Mouse (Mus musculus) neural tube, embryonic 13.5 days (tissue): Measurements from ENCODE around the gene Dmrtb1. TPM values are rescaled to one million over a fixed set of nuclear protein-coding genes. Genes with fewer than 3 reads are reported as not detected.

ENCODE experiments used
- ATAC-seq: fragments of 200-750 bp; cut with Nextera tagmentation; 2 replicates; pipeline ENCODE4 v1.8.0; 2017; ENCODE audit warnings: low read depth, mild to moderate bottlenecking, moderate TSS enrichment, moderate library complexity
- H3K27ac ChIP-seq: fragments of 300-500 bp; sonication (generic); replicated peaks from 2 replicates; pipeline ENCODE4 v1.5.1; 2015; ENCODE audit warnings: moderate library complexity, mild to moderate bottlenecking, inconsistent platforms
- H3K27me3 ChIP-seq: fragments of 300-500 bp; sonication (generic); 2 replicates; pipeline ENCODE4 v1.6.1; 2015; ENCODE audit warnings: mild to moderate bottlenecking, inconsistent platforms
- H3K36me3 ChIP-seq: fragments of 300-500 bp; sonication (generic); 2 replicates; pipeline ENCODE4 v1.6.1; 2015; ENCODE audit warnings: mild to moderate bottlenecking, inconsistent platforms
- H3K4me1 ChIP-seq: fragments of 300-500 bp; sonication (generic); replicated peaks from 2 replicates; pipeline ENCODE4 v1.6.1; 2015; ENCODE audit warnings: inconsistent platforms
- H3K4me2 ChIP-seq: fragments of 300-500 bp; sonication (generic); 2 replicates; pipeline ENCODE4 v1.6.1; 2015; ENCODE audit warnings: inconsistent platforms, mild to moderate bottlenecking, moderate library complexity
- H3K4me3 ChIP-seq: fragments of 300-500 bp; sonication (generic); 2 replicates; pipeline ENCODE4 v1.5.1; 2015; ENCODE audit warnings: mild to moderate bottlenecking, inconsistent platforms
- H3K9ac ChIP-seq: fragments of 300-500 bp; sonication (generic); 2 replicates; pipeline ENCODE4 v1.6.1; 2015; ENCODE audit warnings: moderate library complexity, mild to moderate bottlenecking, inconsistent platforms
- H3K9me3 ChIP-seq: fragments of 300-500 bp; sonication (generic); 2 replicates; pipeline ENCODE4 v1.6.1; 2016; ENCODE audit warnings: inconsistent platforms
- WGBS: fragments of 180-500 bp; shearing (Covaris S2); methylation state at CpG from one replicate; pipeline ENCODE4 v1.1.7; 2015; 5-methylcytosine and 5-hydroxymethylcytosine counted together
- polyA plus RNA-seq: library from polyadenylated mRNA; unstranded; fragments of >200 nt; fragmentation: Nextera tagmentation; extraction: Ambion mirVana; gene quantifications from 2 replicates; pipeline ENCODE4 v1.2.1, GENCODE M21; 2015

Dmrtb1 gene
- polyA plus RNA-seq, 1 experiment from 2014 or later, result 14.5 TPM

DNA sequence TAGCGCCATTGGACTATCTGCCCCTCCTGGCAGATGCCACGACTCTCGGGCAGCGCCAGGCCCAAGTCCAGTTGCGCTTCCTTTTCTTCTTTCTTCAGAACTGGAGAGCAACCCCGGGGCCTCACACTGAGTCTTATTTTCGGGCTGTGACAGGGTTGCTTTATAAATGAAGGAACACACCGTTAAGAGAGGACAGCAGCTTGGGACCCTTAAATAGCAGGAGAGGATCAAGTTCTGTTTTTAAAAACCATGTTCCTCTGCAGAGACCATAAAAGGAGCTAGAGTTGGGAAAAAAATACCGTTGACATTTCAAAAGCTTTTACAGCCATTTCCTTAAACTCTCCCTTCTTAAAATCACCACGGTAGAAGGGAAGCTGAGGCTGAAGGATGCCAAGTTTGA, 8.4 kb downstream of the Dmrtb1 start:
- no peaks in the 10 kb centered on the region for H3K36me3 ChIP-seq
- H3K4me2 ChIP-seq, result no peak overlapping the region
- no peak for ATAC-seq
- H3K9ac ChIP-seq, result 0 out of 2 replicates have a peak overlapping the region, but pooled peaks have one; percentile 22
- 68% methylated on average over 10 of the region's 10 CpGs for WGBS
- H3K27ac ChIP-seq, result no peak overlapping the region
- H3K4me1 ChIP-seq, result peaks cover 28% of the 10 kb centered on the region
- no peak overlapping the region for H3K4me3 ChIP-seq
- H3K27me3 ChIP-seq, result no peaks in the 10 kb centered on the region
- no peaks in the 10 kb centered on the region for H3K9me3 ChIP-seq

DNA sequence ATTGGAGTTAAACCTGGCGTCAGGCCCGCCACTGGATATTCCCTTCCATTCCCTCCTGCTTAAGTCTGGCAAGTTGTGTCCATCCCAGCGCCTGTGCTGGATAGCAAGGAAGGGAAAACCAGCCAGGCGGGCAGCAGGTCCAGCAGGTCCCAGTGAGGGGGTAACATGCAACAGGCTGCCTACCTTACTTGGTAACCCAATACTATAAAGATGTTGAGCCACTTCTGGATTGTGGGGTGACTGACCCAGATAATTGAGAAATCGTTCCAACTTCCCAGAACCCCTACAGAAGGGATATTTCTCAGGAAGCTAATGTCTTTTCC, 9.7 kb downstream of the Dmrtb1 start:
- Histone ChIP-seq H3K4me3 (no peak overlapping the region), H3K9ac (no peak overlapping the region)

DNA sequence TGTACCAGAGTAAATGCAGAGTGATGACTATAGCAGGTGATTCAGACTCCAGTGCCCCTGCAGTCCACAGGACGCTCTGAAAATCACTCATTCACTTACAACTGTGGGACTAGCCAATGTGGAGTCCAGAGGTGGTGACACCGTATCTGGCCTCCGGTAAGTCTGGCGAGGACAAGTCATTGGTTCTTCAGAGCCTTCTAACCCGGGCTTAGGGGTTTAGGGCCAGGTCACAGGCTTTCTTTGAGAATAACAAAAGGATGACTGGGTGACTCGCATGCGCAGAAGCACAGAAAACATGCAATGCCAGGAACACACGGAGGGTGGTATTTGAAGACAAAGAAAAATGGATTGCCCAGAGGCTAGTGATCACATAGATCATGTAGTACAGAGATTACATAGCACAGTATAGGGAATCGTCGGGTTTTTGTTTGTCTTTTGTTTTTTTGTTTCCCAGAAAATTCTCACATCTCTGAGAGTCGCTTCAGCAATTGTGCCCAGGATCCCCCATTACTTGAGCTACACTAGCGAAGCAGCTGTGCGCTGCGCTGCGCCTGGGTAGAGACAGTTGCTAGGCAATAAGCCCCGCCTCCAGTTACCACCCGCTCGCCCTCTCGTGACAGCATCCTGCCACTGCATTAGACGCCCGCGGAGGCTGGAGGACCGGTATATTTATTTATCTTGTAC, 10.2 kb downstream of the Dmrtb1 start:
- no peaks in the 10 kb centered on the region for H3K9me3 ChIP-seq
- H3K27me3 ChIP-seq, result no peaks in the 10 kb centered on the region
- peaks cover 11% of the 10 kb centered on the region for H3K4me1 ChIP-seq
- ATAC-seq, result peak; percentile 94
- H3K4me3 ChIP-seq, result peak overlapping the region; percentile 10; the same call in 1 of the 2 replicates
- no peaks in the 10 kb centered on the region for H3K36me3 ChIP-seq
- H3K4me2 ChIP-seq, result peak overlapping the region; percentile 44
- peak overlapping the region; percentile 86 for H3K27ac ChIP-seq
- 12% methylated on average over 23 of the region's 23 CpGs for WGBS
- peak overlapping the region; percentile 41 for H3K9ac ChIP-seq

More for the DNA sequence above, 9.7 kb downstream of the Dmrtb1 start:
- Histone ChIP-seq H3K4me2 (peak overlapping the region; percentile 44), H3K9me3 (no peaks in the 10 kb centered on the region), H3K4me1 (peaks cover 14% of the 10 kb centered on the region), H3K36me3 (no peaks in the 10 kb centered on the region), H3K27me3 (no peaks in the 10 kb centered on the region), H3K27ac (peak overlapping the region; percentile 86)
- WGBS, result 27% methylated on average over 5 of the region's 5 CpGs
- ATAC-seq, result no peak

DNA sequence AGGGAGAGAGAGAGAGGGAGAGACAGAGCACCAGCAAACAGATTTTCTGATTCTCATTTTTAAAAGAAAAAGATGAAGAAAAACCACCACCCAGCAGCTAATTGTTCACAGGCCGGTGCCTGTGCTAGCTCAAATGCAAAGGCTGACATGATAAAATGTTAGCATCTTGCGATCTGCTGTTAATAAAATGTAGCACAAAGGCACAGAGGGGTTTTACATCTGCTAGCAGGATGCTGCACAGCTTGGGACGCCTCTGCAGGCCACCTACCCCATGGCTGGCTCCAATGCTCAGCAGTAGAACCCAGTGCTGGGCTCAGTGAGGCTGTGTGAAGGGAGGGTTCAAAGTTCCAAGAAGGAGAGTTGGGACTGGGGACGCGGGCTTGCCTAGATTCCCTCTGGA, 13.3 kb downstream of the Dmrtb1 start:
- Histone ChIP-seq H3K9ac (no peak overlapping the region), H3K4me2 (no peak overlapping the region), H3K4me1 (peaks cover 11% of the 10 kb centered on the region), H3K4me3 (no peak overlapping the region), H3K9me3 (no peaks in the 10 kb centered on the region), H3K36me3 (no peaks in the 10 kb centered on the region), H3K27me3 (no peaks in the 10 kb centered on the region), H3K27ac (peak overlapping the region; percentile 38)
- no peak for ATAC-seq
- WGBS, result 64% methylated on average over 5 of the region's 5 CpGs

DNA sequence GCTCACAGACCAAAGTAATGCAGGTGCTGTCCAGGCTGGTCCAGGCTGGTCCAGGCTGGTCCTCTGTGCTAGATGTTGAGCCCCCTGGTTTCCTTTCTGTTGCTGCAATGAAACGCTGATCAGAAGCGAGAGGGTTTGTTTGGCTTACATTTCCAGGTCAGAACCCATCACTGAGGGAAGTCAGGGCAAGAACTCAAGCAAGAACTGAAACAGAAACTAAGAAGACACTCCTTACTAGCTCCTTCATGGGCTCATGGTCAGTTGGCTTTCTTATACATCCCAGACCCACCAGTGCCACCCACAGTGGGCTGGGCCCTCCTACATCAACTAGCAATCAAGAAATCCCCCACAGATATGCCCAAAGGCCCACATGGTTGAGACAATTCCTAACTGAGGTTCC, 15.5 kb downstream of the Dmrtb1 start:
- ATAC-seq, result no peak
- H3K4me1 ChIP-seq, result peaks cover 3% of the 10 kb centered on the region
- WGBS, result 89% methylated on average over 2 of the region's 2 CpGs

DNA sequence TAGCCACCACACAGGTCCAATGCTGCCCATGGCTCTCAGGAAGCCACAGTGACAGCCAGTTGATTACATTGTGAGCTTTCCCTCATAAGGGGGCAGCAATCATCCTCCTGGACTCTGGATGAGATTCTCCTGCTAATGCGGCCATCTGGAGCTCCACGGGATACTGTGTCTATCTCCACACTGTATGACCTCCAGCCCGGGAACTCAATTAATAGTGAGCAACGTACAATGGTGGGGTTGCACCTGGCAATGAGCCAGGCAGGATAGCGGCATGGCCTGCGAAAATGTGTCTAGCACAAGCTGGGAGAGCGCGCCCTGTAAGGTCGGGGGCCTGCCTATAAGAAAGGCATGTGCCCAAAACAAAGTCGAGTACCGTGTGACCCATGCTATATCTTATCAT, 23.4 kb downstream of the Dmrtb1 start:
- H3K9me3 ChIP-seq, result no peaks in the 10 kb centered on the region
- WGBS, result 69% methylated on average over 11 of the region's 11 CpGs
- H3K4me1 ChIP-seq, result 0 out of 2 replicates have a peak, but pooled peaks cover 4% of the 10 kb centered on the region
- H3K27me3 ChIP-seq, result no peaks in the 10 kb centered on the region
- H3K36me3 ChIP-seq, result no peaks in the 10 kb centered on the region
- no peak overlapping the region for H3K4me3 ChIP-seq
- ATAC-seq, result no peak; the same call in 1 of the 2 replicates
- no peak overlapping the region for H3K27ac ChIP-seq
- no peak overlapping the region for H3K9ac ChIP-seq
- H3K4me2 ChIP-seq, result no peak overlapping the region

More for the DNA sequence above, 15.5 kb downstream of the Dmrtb1 start:
- Histone ChIP-seq H3K27ac (no peak overlapping the region), H3K27me3 (no peaks in the 10 kb centered on the region), H3K4me3 (no peak overlapping the region), H3K9me3 (no peaks in the 10 kb centered on the region), H3K9ac (no peak overlapping the region), H3K4me2 (no peak overlapping the region), H3K36me3 (no peaks in the 10 kb centered on the region)

DNA sequence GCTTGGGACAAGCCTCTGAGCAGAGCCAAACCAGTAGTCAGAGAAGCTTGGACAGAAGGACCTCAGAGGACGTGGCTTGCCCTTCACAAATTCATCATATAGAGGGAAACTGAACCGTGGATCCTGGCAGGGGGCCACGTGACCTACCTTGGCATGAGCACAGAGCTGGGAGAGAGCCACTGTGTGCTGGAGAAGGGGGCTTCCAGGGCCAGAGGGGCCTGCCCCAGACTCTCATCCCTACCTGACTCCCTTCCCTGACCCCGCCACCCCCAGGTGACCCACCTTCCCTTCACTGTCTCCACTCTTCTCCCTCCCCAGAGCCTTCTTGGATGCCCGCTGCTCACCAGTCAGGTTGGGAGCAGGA, 30.8 kb downstream of the Dmrtb1 start:
- Histone ChIP-seq H3K9ac (no peak overlapping the region), H3K36me3 (no peaks in the 10 kb centered on the region), H3K4me3 (no peak overlapping the region), H3K27ac (no peak overlapping the region), H3K9me3 (no peaks in the 10 kb centered on the region), H3K27me3 (no peaks in the 10 kb centered on the region), H3K4me1 (peaks cover 35% of the 10 kb centered on the region), H3K4me2 (no peak overlapping the region)
- WGBS, result 76% methylated on average over 5 of the region's 5 CpGs
- peak; percentile 24; the same call in 1 of the 2 replicates for ATAC-seq

DNA sequence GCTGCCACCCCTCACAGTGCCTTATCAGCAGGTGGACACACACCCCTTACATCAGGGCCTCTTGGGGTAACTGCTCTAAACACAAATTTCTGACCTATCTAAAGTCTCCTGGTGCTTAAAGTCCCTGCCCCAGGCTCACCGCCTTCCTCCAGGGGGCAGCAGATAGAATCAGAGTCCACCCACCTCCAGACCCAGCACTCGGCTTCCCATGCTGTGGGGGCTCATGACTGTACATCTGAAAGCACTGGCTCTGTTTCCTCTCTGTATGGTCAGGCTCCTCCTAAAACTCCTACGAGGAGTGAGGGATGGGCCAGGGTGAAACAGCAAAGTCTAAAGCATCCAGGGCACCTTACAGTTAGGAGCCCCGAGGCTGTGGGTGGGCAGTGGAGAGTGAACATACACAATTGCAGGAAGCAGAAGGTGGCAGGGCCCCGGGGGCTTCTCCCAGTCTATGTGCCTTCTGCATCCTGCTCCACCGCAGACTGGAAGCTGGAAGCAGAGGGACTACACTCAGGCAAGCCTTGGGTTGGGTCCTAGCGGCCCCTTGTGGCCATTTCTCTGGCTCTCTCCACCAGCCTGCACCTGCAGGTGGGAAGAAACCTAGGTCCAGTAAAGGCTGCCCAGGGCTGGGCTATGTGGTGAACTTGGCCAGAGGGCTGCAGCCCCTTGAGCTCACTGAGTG, 31.3 kb downstream of the Dmrtb1 start:
- Histone ChIP-seq H3K4me1 (peaks cover 35% of the 10 kb centered on the region), H3K27ac (no peak overlapping the region), H3K9ac (no peak overlapping the region), H3K27me3 (no peaks in the 10 kb centered on the region), H3K4me3 (no peak overlapping the region), H3K4me2 (peak overlapping the region; percentile 19; the same call in 1 of the 2 replicates), H3K9me3 (no peaks in the 10 kb centered on the region), H3K36me3 (no peaks in the 10 kb centered on the region)
- WGBS, result 12% methylated on average over 7 of the region's 7 CpGs
- peak; percentile 90 for ATAC-seq

DNA sequence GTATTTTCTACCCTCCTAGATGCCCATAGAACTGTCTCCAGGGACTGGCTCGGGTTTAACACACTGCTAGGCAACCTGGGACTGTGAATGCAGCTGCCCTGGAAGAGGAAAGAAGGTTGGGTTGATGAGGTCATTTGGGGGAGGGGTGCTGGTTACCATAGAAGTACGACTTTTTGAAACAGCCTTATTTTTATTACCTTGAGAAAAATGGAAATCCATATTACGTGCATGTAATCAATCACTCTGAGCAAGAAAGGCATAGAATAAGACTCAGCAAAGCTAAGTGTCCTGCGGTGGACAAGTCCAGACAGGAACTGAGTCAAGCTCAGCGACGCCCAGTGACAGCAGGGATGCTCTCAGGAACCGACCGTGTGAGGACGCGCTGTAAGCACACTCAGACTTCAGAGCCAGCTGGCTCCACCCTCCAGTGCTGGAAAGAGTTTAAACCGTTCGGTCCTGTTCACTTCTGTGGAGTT, 33.0 kb downstream of the Dmrtb1 start:
- Histone ChIP-seq H3K4me2 (peak overlapping the region; percentile 2; the same call in 1 of the 2 replicates), H3K9me3 (no peaks in the 10 kb centered on the region), H3K27ac (no peak overlapping the region), H3K4me3 (no peak overlapping the region), H3K9ac (no peak overlapping the region), H3K4me1 (peaks cover 35% of the 10 kb centered on the region), H3K36me3 (no peaks in the 10 kb centered on the region), H3K27me3 (no peaks in the 10 kb centered on the region)
- ATAC-seq, result no peak; the same call in 1 of the 2 replicates
- WGBS, result 19% methylated on average over 12 of the region's 12 CpGs

DNA sequence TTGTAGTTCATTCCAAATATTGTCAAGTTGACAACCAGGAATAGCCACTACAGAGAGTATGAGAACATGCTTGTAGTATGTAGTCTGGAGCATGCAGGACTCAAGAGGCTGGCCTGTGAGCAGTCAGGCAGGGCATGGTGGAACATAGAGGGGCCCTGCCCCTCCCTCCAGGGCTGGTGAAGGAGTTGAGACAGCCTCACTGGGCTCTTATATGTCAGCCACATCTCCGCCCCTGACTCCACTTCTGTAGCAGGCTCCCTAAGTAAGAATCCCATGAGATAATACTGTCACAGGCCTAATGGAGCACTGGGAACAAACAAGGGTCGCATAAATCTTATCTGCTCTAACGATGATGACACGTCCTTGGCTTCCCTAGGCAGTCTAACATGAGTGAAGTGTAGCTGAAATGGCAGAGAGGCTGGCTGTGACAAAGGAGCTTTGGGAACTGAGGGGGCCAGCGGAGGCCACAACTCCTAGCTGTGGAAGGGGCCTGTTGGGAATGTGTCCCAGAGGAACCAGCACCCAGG, 35.0 kb downstream of the Dmrtb1 start:
- Histone ChIP-seq H3K27me3 (no peaks in the 10 kb centered on the region), H3K4me1 (peaks cover 35% of the 10 kb centered on the region), H3K9ac (no peak overlapping the region), H3K9me3 (no peaks in the 10 kb centered on the region), H3K4me3 (no peak overlapping the region), H3K27ac (no peak overlapping the region), H3K4me2 (no peak overlapping the region), H3K36me3 (no peaks in the 10 kb centered on the region)
- no peak for ATAC-seq
- 61% methylated on average over 5 of the region's 5 CpGs for WGBS

DNA sequence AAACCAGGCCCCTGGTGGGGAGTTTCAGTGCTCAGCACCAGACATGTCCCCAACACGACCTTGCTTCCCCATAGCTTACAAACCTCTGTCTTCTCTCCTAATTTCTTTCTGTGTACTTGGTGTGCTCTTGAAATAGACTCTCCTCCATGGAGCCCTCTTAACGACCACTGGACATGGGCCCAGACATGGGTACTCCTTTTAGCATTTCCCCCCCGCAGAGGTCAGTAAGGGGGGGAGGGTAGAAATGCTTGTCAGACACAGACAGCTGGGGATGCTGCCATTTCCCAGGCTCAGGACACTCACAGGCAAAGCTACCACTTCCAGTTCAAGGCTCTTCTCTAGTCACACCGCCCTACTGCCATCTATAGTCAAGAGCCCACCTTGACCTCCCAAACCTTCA, 42.4 kb downstream of the Dmrtb1 start:
- H3K27ac ChIP-seq, result no peak overlapping the region
- H3K36me3 ChIP-seq, result no peaks in the 10 kb centered on the region
- no peaks in the 10 kb centered on the region for H3K9me3 ChIP-seq
- H3K9ac ChIP-seq, result no peak overlapping the region
- 78% methylated on average over 4 of the region's 4 CpGs for WGBS
- H3K4me3 ChIP-seq, result no peak overlapping the region
- H3K27me3 ChIP-seq, result no peaks in the 10 kb centered on the region
- H3K4me2 ChIP-seq, result no peak overlapping the region
- ATAC-seq, result no peak
- peaks cover 15% of the 10 kb centered on the region for H3K4me1 ChIP-seq

DNA sequence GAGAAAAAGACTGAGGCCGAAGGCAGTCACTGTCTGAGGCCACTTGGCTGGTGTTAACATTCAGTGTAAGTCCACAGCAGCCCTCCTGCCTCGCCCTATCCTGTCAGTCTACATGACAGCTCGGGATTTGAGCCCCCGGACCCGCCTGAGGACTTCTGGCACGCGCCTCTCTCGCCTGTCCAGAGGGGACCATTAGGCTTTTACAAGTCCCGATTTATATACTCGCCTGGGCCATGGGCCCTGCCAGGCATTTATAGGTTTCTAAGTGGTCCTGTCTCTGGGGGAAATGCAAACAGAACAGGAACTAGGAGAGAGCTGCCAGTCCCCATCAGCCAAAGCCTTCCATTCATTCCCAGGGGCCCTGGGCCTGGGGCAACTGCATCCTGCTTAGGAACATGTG, 45.7 kb downstream of the Dmrtb1 start:
- no peaks in the 10 kb centered on the region for H3K36me3 ChIP-seq
- peak overlapping the region; percentile 24; the same call in 1 of the 2 replicates for H3K27ac ChIP-seq
- peaks cover 19% of the 10 kb centered on the region for H3K4me1 ChIP-seq
- no peak overlapping the region for H3K4me3 ChIP-seq
- no peaks in the 10 kb centered on the region for H3K9me3 ChIP-seq
- no peaks in the 10 kb centered on the region for H3K27me3 ChIP-seq
- no peak overlapping the region for H3K9ac ChIP-seq
- no peak overlapping the region for H3K4me2 ChIP-seq
- 53% methylated on average over 10 of the region's 10 CpGs for WGBS
- ATAC-seq, result peak; percentile 64
